Mouse (Mus musculus) forebrain, embryonic 11.5 days (tissue): ENCODE results near the gene Tanc1. TPM values are rescaled to one million over a fixed set of nuclear protein-coding genes. Genes with fewer than 3 reads are reported as not detected.

Source experiments
- ATAC-seq: fragments of 200-750 bp; cut with Nextera tagmentation; replicated peaks from 2 replicates; pipeline ENCODE4 v1.8.0; 2017; ENCODE audit warnings: moderate TSS enrichment; ENCODE audit not compliant: low FRiP score
- DNase-seq: peaks from one replicate; pipeline ENCODE4 v3.0.0-alpha.2; 2017; ENCODE audit warnings: low spot score
- H3K27ac ChIP-seq: fragments of 300-500 bp; sonication (generic); 2 replicates; pipeline ENCODE4 v1.5.1; 2014; ENCODE audit warnings: low read depth, low read length
- H3K27me3 ChIP-seq: fragments of 300-500 bp; sonication (generic); 2 replicates; pipeline ENCODE4 v1.6.1; 2014; ENCODE audit warnings: mild to moderate bottlenecking, low read length, mixed read lengths; ENCODE audit not compliant: control insufficient read depth, insufficient read depth
- H3K36me3 ChIP-seq: fragments of 300-500 bp; sonication (generic); 2 replicates; pipeline ENCODE4 v1.6.1; 2014; ENCODE audit warnings: mild to moderate bottlenecking, low read length, moderate library complexity, mixed read lengths; ENCODE audit not compliant: control insufficient read depth, insufficient read depth
- H3K4me1 ChIP-seq: fragments of 300-500 bp; sonication (generic); replicated peaks from 2 replicates; pipeline ENCODE4 v1.6.1; 2014; ENCODE audit warnings: low read length, mixed read lengths; ENCODE audit not compliant: control insufficient read depth, insufficient read depth
- H3K4me2 ChIP-seq: fragments of 300-500 bp; sonication (generic); 2 replicates; pipeline ENCODE4 v1.6.1; 2014; ENCODE audit warnings: low read depth, mild to moderate bottlenecking, low read length, moderate library complexity, mixed read lengths; ENCODE audit not compliant: severe bottlenecking
- H3K4me3 ChIP-seq: fragments of 300-500 bp; sonication (generic); 2 replicates; pipeline ENCODE4 v1.5.1; 2014; ENCODE audit warnings: low read depth, low read length
- H3K9ac ChIP-seq: fragments of 300-500 bp; sonication (generic); 2 replicates; pipeline ENCODE4 v1.6.1; 2014; ENCODE audit warnings: low read length
- H3K9me3 ChIP-seq: fragments of 300-500 bp; sonication (generic); 2 replicates; pipeline ENCODE4 v1.6.1; 2016; ENCODE audit warnings: low read length, mixed read lengths; ENCODE audit not compliant: control insufficient read depth
- WGBS: fragments of 180-500 bp; shearing (Covaris S2); extraction: QIAGEN DNeasy Blood & Tissue Kit; methylation state at CpG from one replicate; pipeline ENCODE4 v1.1.7; 2014; 5-methylcytosine and 5-hydroxymethylcytosine counted together
- polyA plus RNA-seq: library from polyadenylated mRNA; unstranded; fragments of >200 nt; fragmentation: Nextera tagmentation; extraction: Ambion mirVana; gene quantifications from 2 replicates; pipeline ENCODE4 v1.2.1, GENCODE M21; 2014

The Tanc1 gene
- polyA plus RNA-seq, 1 experiment from 2014 or later, result 22.7 TPM

- no peaks in the 10 kb centered on the region for H3K27me3 ChIP-seq
- 0 out of 2 replicates have a peak overlapping the region, but pooled peaks have one; percentile 21 for H3K27ac ChIP-seq
- no peak overlapping the region for H3K4me3 ChIP-seq
- no peak overlapping the region for H3K9ac ChIP-seq
- no peaks in the 10 kb centered on the region for H3K36me3 ChIP-seq
- no peak for ATAC-seq
- H3K4me2 ChIP-seq, result no peak overlapping the region
- 66% methylated on average over 7 of the region's 7 CpGs for WGBS
- 0 out of 2 replicates have a peak, but pooled peaks cover 1% of the 10 kb centered on the region for H3K4me1 ChIP-seq
- no peak for DNase-seq
- H3K9me3 ChIP-seq, result no peaks in the 10 kb centered on the region
Measured at GRCm38 (mm10) chr2:59788704-59789500, 177.1 kb downstream of the Tanc1 start.

DNA sequence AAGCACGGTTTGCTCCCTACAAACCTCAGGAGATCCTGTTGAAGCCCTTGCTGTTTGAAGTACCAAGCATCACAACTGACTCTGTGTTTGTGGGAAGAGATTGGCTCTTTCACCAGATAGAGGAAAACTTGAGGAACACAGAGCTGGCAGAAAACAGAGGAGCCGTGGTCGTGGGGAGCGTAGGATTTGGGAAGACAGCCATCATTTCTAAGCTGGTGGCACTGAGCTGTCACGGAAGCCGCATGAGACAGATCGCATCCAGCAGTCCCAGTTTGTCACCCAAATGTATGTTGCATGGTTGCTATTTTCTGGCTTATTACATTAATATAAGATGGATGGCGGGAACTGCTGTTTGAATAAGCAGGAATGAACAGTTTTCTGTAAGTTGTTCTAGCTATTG, 179.8 kb downstream of the Tanc1 start:
- ATAC-seq (no peak), DNase-seq (no peak)
- Histone ChIP-seq H3K9ac (no peak overlapping the region), H3K9me3 (no peaks in the 10 kb centered on the region), H3K27me3 (no peaks in the 10 kb centered on the region), H3K36me3 (no peaks in the 10 kb centered on the region), H3K4me1 (0 out of 2 replicates have a peak, but pooled peaks cover 1% of the 10 kb centered on the region), H3K4me2 (no peak overlapping the region), H3K4me3 (no peak overlapping the region), H3K27ac (no peak overlapping the region)
- 96% methylated on average over 8 of the region's 8 CpGs for WGBS

GRCm38 (mm10) chr2:59793337-59793736, 181.5 kb downstream of the Tanc1 start:
- H3K4me2 ChIP-seq, result no peak overlapping the region
- no peaks in the 10 kb centered on the region for H3K27me3 ChIP-seq
- ATAC-seq (no peak), DNase-seq (no peak)
- H3K9me3 ChIP-seq, result no peaks in the 10 kb centered on the region
- H3K9ac ChIP-seq, result no peak overlapping the region
- 91% methylated on average over 9 of the region's 9 CpGs for WGBS
- H3K36me3 ChIP-seq, result no peaks in the 10 kb centered on the region
- no peaks in the 10 kb centered on the region for H3K4me1 ChIP-seq
- H3K27ac ChIP-seq, result no peak overlapping the region
- H3K4me3 ChIP-seq, result no peak overlapping the region

DNA sequence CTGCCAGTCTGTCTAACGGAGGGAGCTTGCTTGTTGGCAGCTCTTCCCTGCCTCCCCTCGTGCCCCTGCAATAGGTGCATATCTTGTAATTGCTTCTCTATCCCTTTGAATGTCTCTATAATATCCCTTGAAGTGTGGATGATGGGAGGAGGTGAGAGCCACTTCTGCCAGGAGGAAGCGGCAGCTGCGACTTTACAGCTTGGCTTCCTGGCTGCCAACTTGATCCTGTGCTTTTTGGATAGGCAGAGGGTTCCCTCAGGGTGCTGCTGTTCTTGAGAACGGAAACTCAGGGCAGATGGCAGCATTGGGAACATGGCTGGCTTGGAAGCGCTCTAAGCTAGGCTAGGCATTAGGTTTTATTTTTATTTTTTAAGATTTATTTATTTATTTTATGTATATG, 183.0 kb downstream of the Tanc1 start:
- Histone ChIP-seq H3K27me3 (no peaks in the 10 kb centered on the region), H3K9me3 (no peaks in the 10 kb centered on the region), H3K9ac (no peak overlapping the region), H3K4me3 (no peak overlapping the region), H3K4me1 (no peaks in the 10 kb centered on the region), H3K36me3 (no peaks in the 10 kb centered on the region), H3K27ac (no peak overlapping the region), H3K4me2 (no peak overlapping the region)
- WGBS, result 96% methylated on average over 6 of the region's 6 CpGs
- ATAC-seq (no peak), DNase-seq (no peak)

GRCm38 (mm10) chr2:59798934-59799532, 187.2 kb downstream of the Tanc1 start:
- 59% methylated on average over 16 of the region's 16 CpGs for WGBS
- Histone ChIP-seq H3K9me3 (no peaks in the 10 kb centered on the region), H3K9ac (no peak overlapping the region), H3K36me3 (no peaks in the 10 kb centered on the region), H3K27ac (no peak overlapping the region), H3K4me3 (no peak overlapping the region), H3K4me1 (no peaks in the 10 kb centered on the region), H3K27me3 (no peaks in the 10 kb centered on the region), H3K4me2 (no peak overlapping the region)
- DNase-seq (no peak), ATAC-seq (no peak)

DNA sequence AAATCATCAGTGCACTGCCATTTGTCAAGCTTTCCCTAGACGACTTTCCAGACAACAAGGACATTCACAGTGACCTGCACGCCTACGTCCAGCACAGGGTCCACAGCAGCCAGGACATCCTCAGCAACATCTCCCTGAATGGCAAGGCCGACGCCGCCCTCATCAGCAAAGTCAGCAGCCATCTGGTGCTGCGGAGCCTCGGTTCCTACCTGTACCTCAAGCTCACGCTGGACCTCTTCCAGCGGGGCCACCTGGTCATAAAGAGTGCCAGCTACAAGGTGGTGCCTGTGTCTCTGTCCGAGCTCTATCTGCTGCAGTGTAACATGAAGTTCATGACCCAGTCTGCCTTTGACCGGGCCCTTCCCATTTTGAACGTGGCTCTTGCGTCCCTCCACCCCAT, 187.7 kb downstream of the Tanc1 start:
- no peak overlapping the region for H3K9ac ChIP-seq
- no peak overlapping the region for H3K27ac ChIP-seq
- no peaks in the 10 kb centered on the region for H3K4me1 ChIP-seq
- WGBS, result 84% methylated on average over 14 of the region's 14 CpGs
- H3K4me3 ChIP-seq, result no peak overlapping the region
- DNase-seq (no peak), ATAC-seq (no peak)
- no peaks in the 10 kb centered on the region for H3K9me3 ChIP-seq
- H3K4me2 ChIP-seq, result no peak overlapping the region
- H3K36me3 ChIP-seq, result no peaks in the 10 kb centered on the region
- H3K27me3 ChIP-seq, result no peaks in the 10 kb centered on the region

- H3K4me1 ChIP-seq, result no peaks in the 10 kb centered on the region
- no peak for ATAC-seq
- no peak overlapping the region for H3K27ac ChIP-seq
- WGBS, result 94% methylated on average over 18 of the region's 18 CpGs
- H3K27me3 ChIP-seq, result no peaks in the 10 kb centered on the region
- H3K9ac ChIP-seq, result no peak overlapping the region
- H3K9me3 ChIP-seq, result no peaks in the 10 kb centered on the region
- H3K4me2 ChIP-seq, result no peak overlapping the region
- H3K4me3 ChIP-seq, result no peak overlapping the region
- DNase-seq, result no peak
- no peaks in the 10 kb centered on the region for H3K36me3 ChIP-seq
Measured at GRCm38 (mm10) chr2:59800481-59801266, 188.8 kb downstream of the Tanc1 start.

GRCm38 (mm10) chr2:59802722-59803387, 191.0 kb downstream of the Tanc1 start:
- Histone ChIP-seq H3K9me3 (no peaks in the 10 kb centered on the region), H3K4me3 (no peak overlapping the region), H3K4me1 (no peaks in the 10 kb centered on the region), H3K27ac (no peak overlapping the region), H3K9ac (no peak overlapping the region), H3K4me2 (no peak overlapping the region), H3K27me3 (no peaks in the 10 kb centered on the region), H3K36me3 (no peaks in the 10 kb centered on the region)
- DNase-seq (no peak), ATAC-seq (no peak)
- 94% methylated on average over 8 of the region's 8 CpGs for WGBS
